Mouse (Mus musculus) CH12.LX (cell line): ENCODE data around the gene Ttll13. TPM values are rescaled to one million over a fixed set of nuclear protein-coding genes. Genes with fewer than 3 reads are reported as not detected.
A peak's percentile ranks its signal among the peaks of the same experiment; 100 is the strongest.

Experiments
- DNase-seq: peaks from one replicate; pipeline ENCODE4 v3.0.0-alpha.2; 2013; ENCODE audit errors: extremely low read depth
- H3K27ac ChIP-seq: 2 replicates; pipeline ENCODE4 v1.5.1; 2012; ENCODE audit warnings: low read depth, mild to moderate bottlenecking, control low read depth, moderate library complexity; ENCODE audit not compliant: insufficient read depth
- H3K27me3 ChIP-seq: replicated peaks from 2 replicates; pipeline ENCODE3; 2012; ENCODE audit warnings: inconsistent platforms
- H3K36me3 ChIP-seq, 2 experiments: replicated peaks in 1 of 2; 2 replicates each; pipeline versions ENCODE3 to v1.6.1; 2012; ENCODE audit warnings: inconsistent platforms in 1 of 2, low read length in 1 of 2, mild to moderate bottlenecking in 1 of 2, mixed read lengths in 1 of 2, moderate library complexity in 1 of 2; ENCODE audit not compliant: control insufficient read depth in 1 of 2, insufficient read depth in 1 of 2
- H3K4me1 ChIP-seq, 2 experiments: 2 replicates each; pipeline ENCODE4 v1.6.1; 2012; ENCODE audit warnings: inconsistent platforms in 1 of 2, moderate library complexity in 1 of 2; ENCODE audit not compliant: insufficient read depth in 2 of 2, control insufficient read depth in 1 of 2
- H3K4me2 ChIP-seq: 2 replicates; pipeline ENCODE4 v1.6.1; 2012; ENCODE audit warnings: low read depth, mild to moderate bottlenecking, control low read depth; ENCODE audit not compliant: poor library complexity, insufficient read depth, severe bottlenecking
- H3K4me3 ChIP-seq, 3 experiments: fragments of 150-350 bp in 1 of 3; sonication (generic) in 1 of 3; replicated peaks in 1 of 3; 2 replicates each; pipeline versions ENCODE3 to v1.5.1; 2011 to 2012; ENCODE audit warnings: low read depth in 2 of 3, low read length in 2 of 3, mild to moderate bottlenecking in 2 of 3, moderate library complexity in 2 of 3, control low read depth in 1 of 3, improper control_type of control experiment in 1 of 3, inconsistent platforms in 1 of 3, mixed read lengths in 1 of 3; ENCODE audit not compliant: poor library complexity in 1 of 3
- H3K79me2 ChIP-seq: replicated peaks from 2 replicates; pipeline ENCODE4 v1.6.1; 2012; ENCODE audit warnings: mild to moderate bottlenecking, moderate library complexity; ENCODE audit not compliant: control insufficient read depth, poor library complexity, insufficient read depth, severe bottlenecking; ENCODE audit errors: extremely low read depth
- H3K9ac ChIP-seq: 2 replicates; pipeline ENCODE4 v1.6.1; 2012; ENCODE audit warnings: low read depth, mild to moderate bottlenecking, control low read depth, moderate library complexity; ENCODE audit not compliant: insufficient read depth
- H3K9me3 ChIP-seq: replicated peaks from 2 replicates; pipeline ENCODE3; 2012; ENCODE audit warnings: low read length, inconsistent platforms, mixed read lengths
- BHLHE40 ChIP-seq: IDR thresholded peaks from 2 replicates; pipeline ENCODE4 v1.6.1; 2011; ENCODE audit warnings: mild to moderate bottlenecking, low read depth, low read length, improper control_type of control experiment
- CHD1 ChIP-seq: IDR thresholded peaks from 2 replicates; pipeline ENCODE4 v1.6.1; 2012; ENCODE audit warnings: low read depth, low read length, improper control_type of control experiment, inconsistent platforms
- CHD2 ChIP-seq: IDR thresholded peaks from 2 replicates; pipeline ENCODE4 v1.6.1; 2011; ENCODE audit warnings: low read length, improper control_type of control experiment
- CTCF ChIP-seq, 2 experiments: IDR thresholded peaks in 1 of 2; conservative IDR thresholded peaks in 1 of 2; 2 replicates each; pipeline ENCODE4 v1.5.1; 2011 to 2012; ENCODE audit warnings: low read depth in 2 of 2, low read length in 2 of 2, improper control_type of control experiment in 1 of 2, inconsistent platforms in 1 of 2, mild to moderate bottlenecking in 1 of 2, moderate library complexity in 1 of 2
- E2F4 ChIP-seq: IDR thresholded peaks from 2 replicates; pipeline ENCODE4 v1.6.1; 2011; ENCODE audit warnings: low read depth, low read length, improper control_type of control experiment; ENCODE audit not compliant: insufficient replicate concordance
- GABPA ChIP-seq: IDR thresholded peaks from 2 replicates; pipeline ENCODE4 v1.6.1; 2012; ENCODE audit warnings: low read depth, low read length, improper control_type of control experiment, inconsistent platforms; ENCODE audit not compliant: insufficient replicate concordance
- IRF4 ChIP-seq: IDR thresholded peaks from 2 replicates; pipeline ENCODE4 v1.6.1; 2014; ENCODE audit warnings: low read depth, mild to moderate bottlenecking, inconsistent platforms, low read length, improper control_type of control experiment
- KAT2A ChIP-seq: IDR thresholded peaks from 2 replicates; pipeline ENCODE4 v1.6.1; 2012; ENCODE audit warnings: low read length, improper control_type of control experiment, inconsistent platforms; ENCODE audit not compliant: insufficient replicate concordance
- MAX ChIP-seq: IDR thresholded peaks from 2 replicates; pipeline ENCODE4 v1.6.1; 2011; ENCODE audit warnings: low read length, improper control_type of control experiment
- MXI1 ChIP-seq: IDR thresholded peaks from 2 replicates; pipeline ENCODE4 v1.6.1; 2011; ENCODE audit warnings: mild to moderate bottlenecking, low read depth, low read length, improper control_type of control experiment
- RAD21 ChIP-seq: IDR thresholded peaks from 2 replicates; pipeline ENCODE4 v1.6.1; 2011; ENCODE audit warnings: low read depth, mild to moderate bottlenecking, low read length, improper control_type of control experiment, moderate library complexity
- RCOR1 ChIP-seq: conservative IDR thresholded peaks from 2 replicates; pipeline ENCODE4 v1.6.1; 2012; ENCODE audit warnings: low read depth, mild to moderate bottlenecking, inconsistent platforms, low read length, improper control_type of control experiment
- SIN3A ChIP-seq: IDR thresholded peaks from 2 replicates; pipeline ENCODE4 v1.6.1; 2012; ENCODE audit warnings: low read length, improper control_type of control experiment, inconsistent platforms
- UBTF ChIP-seq: IDR thresholded peaks from 2 replicates; pipeline ENCODE4 v1.6.1; 2012; ENCODE audit warnings: low read depth, mild to moderate bottlenecking, inconsistent platforms, low read length, improper control_type of control experiment, moderate library complexity
- dilution Hi-C: fragments of 300-500 bp; cut with MboI; formaldehyde crosslinking; loops from 2 replicates; pipeline ENCODE4 v1.14.3; 2020; ENCODE audit warnings: low sequenced_read_pairs; ENCODE audit not compliant: extremely low pct_unique_long_range_greater_than_20kb, extremely low pct_ligation_motif_present
- in situ Hi-C: fragments of 300-500 bp; cut with MboI; formaldehyde crosslinking; loops from 3 replicates; pipeline ENCODE4 v1.14.3; 2019; ENCODE audit warnings: low sequenced_read_pairs, low pct_ligation_motif_present, low pct_unique_long_range_greater_than_20kb, mixed read lengths
- polyA plus RNA-seq: library from polyadenylated mRNA; unstranded; fragments of >175 nt; gene quantifications from 2 replicates; pipeline ENCODE4 v1.2.1, GENCODE M21; 2012; ENCODE audit warnings: low read depth; ENCODE audit not compliant: insufficient read length
- total RNA-seq, 2 experiments: library from RNA; depleted of rRNA; stranded (reverse); fragments of 300-350 nt in 1 of 2; fragments of >200 nt in 1 of 2; gene quantifications; 2 replicates each; pipeline ENCODE4 v1.2.3; 2012 to 2014

Ttll13 gene
- total and polyA plus RNA-seq, 3 experiments, result 0.59 TPM; not detected in 2

DNA sequence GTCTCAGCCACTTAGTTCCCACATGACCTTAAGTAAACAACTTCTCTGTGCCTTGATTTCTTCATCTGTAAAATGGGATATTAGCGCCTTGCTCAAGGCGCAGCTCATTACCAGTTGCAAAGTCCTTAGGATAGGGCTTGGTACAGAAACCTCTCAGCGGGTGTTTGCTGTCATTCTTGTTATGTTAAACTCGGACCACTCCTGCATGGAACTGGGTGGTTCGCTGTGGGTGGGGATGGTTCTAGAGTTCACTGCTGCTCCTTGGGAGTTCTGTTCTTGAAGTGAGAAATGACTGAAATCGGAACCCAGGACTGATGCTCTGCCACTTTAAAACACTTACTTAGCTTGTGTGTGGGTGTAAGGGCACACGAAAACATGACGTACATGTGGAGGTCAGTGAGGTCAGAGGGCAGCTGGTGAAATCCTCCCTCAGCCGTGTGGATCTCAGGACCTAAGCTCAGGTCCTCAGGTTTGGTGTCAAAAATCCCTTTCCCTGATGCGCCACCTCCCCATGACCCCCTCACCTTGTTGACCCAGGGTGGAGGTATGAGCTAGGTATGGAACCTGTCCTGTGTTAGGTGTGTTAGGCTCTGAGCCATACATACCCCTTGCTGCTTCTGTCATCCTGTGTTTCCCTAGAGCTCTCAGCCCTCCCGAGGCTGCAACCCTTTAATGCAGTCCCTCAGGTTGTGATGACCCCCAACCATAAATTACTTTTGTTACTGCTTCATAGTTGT is 46.2 kb upstream of the Ttll13 start:
- peak overlapping the region; percentile 10 to 91 (median 85) for H3K4me3 ChIP-seq
- peaks cover 4 to 7% of the 10 kb centered on the region in 2 experiments for H3K36me3 ChIP-seq
- peak overlapping the region; percentile 16; the same call in 1 of the 2 replicates for H3K27ac ChIP-seq

DNA sequence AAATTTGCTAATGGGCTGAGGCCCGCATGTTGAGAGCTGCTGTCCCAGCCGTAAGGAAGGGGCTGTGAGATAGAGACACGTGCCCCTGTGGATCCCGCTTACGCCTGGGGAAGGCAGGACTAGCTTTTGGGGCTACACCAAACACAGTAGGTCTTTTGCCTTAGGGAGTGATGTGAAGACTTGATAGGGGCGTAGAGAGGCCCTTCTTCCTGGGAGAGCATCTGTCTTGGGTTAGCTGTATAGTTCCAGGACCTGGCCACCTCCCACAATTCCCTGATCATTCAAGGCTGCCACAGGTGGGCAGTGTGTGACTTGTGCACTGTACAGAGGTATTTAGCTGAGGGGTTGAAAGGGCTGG is 45.6 kb upstream of the Ttll13 start:
- peaks cover 4 to 7% of the 10 kb centered on the region in 2 experiments for H3K36me3 ChIP-seq
- H3K9me3 ChIP-seq, result no peaks in the 10 kb centered on the region
- no peak for DNase-seq
- TF ChIP-seq SIN3A (0 out of 2 replicates have a peak, but pooled peaks have one; percentile 17), RAD21 (peak; percentile 11; the same call in 1 of the 2 replicates), CHD1 (0 out of 2 replicates have a peak, but pooled peaks have one; percentile 33), E2F4 (no peak), RCOR1 (no peak), CTCF (conservative IDR thresholded peaks at IDR 0.05 in 1 of 2, IDR thresholded peaks at IDR 0.05 in 1 of 2; ENCODE audit: low read depth in 2 of 2, low read length in 2 of 2) (peak in 1 of 2 experiments; percentile 30; a peak in 1 of 4 replicates), GABPA (no peak), KAT2A (0 out of 2 replicates have a peak, but pooled peaks have one; percentile 18), MXI1 (no peak), CHD2 (peak; percentile 49; the same call in 1 of the 2 replicates), MAX (no peak), BHLHE40 (no peak)
- in situ Hi-C loops, result no loop called here
- dilution Hi-C loops, result no loop called here
- no peak overlapping the region for H3K27ac ChIP-seq
- H3K4me1 ChIP-seq, result peaks cover 41 to 79% of the 10 kb centered on the region in 2 experiments
- H3K4me3 ChIP-seq, result peak overlapping the region in 1 of 3 experiments; percentile 91
- peak overlapping the region; percentile 90 for H3K4me2 ChIP-seq
- H3K27me3 ChIP-seq, result no peaks in the 10 kb centered on the region
- peak overlapping the region; percentile 69 for H3K9ac ChIP-seq
- H3K79me2 ChIP-seq, result peaks cover 50% of the 10 kb centered on the region

More for the DNA sequence above, 46.2 kb upstream of the Ttll13 start:
- Histone ChIP-seq H3K27me3 (peaks cover 3% of the 10 kb centered on the region), H3K9ac (peak overlapping the region; percentile 69), H3K4me1 (peaks cover 37 to 79% of the 10 kb centered on the region in 2 experiments), H3K4me2 (peak overlapping the region; percentile 90), H3K79me2 (peaks cover 45% of the 10 kb centered on the region), H3K9me3 (no peaks in the 10 kb centered on the region)
- dilution Hi-C loops, result no loop called here
- TF ChIP-seq IRF4 (no peak), CHD1 (peak; percentile 20; the same call in 1 of the 2 replicates), UBTF (0 out of 2 replicates have a peak, but pooled peaks have one; percentile 26)
- in situ Hi-C loops, result loop anchor here (5.0 kb wide), 1 partner anchor 38 kb away; no protein-coding TSS in a partner anchor
- DNase-seq, result no peak
